8 mouse cellular contexts compared by ENCODE assay signal in the genomic region with DNA sequence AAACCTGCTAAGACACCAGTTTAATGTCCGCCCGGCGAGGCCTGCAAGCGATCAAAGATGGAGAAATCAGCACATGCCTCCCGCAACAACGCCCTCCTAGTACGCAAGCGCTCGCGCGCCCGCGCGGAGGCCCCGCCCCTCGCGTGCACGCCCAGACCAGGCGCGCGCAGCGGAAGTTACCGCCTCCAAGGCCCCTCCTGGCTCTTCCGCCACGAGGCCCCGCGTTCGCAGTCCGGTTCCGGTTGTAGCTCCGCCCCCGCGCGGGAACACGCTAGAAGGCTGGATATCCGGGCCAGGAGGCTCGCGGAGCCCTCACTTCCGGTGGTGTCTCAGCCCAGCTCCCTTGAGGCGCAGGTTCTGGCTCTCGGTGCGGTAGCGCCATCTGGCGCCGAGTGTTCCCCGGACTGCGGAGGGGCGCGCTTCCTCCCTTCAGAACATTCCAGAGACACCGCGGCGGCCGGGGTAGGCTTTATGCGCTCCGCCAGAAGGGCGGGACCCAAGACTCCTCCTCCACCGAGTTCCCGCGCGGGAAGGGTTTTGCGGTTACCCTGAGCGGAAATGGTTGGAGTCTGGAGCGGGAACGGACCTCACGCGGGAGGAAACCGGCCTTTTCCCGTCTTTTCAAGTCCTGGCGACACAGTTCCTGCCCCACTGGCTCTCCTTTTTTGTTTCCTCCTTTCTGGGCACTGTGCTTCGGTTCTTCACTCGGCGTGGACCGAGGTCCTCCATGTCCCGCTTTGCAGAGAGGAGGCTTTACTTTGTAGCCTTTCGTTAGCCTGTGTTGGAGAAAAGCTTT. TPM values are rescaled to one million over a fixed set of nuclear protein-coding genes. Genes with fewer than 3 reads are reported as not detected.
DNase-seq lines count a peak whose midpoint lies in the region; ATAC-seq lines count a peak whose summit lies in the region.

No protein-coding gene starts in this region.

- peak overlapping the region; percentile 97 for H3K27ac ChIP-seq in brown adipose tissue, adult 24 weeks (replicated peaks; ENCODE audit: low read depth, low read length)
- H3K27ac ChIP-seq in heart, embryonic 14.5 days (replicated peaks in 1 of 2; ENCODE audit: control insufficient read depth in 1 of 2, insufficient read depth in 1 of 2, low read depth in 2 of 2, low read length in 2 of 2) = peak overlapping the region; percentile 96 to 99
- H3K27ac ChIP-seq in liver, embryonic 13.5 days = peak overlapping the region; percentile 97
- H3K27ac ChIP-seq in stomach, embryonic 16.5 days (ENCODE audit: low read length) = peak overlapping the region; percentile 98

- H3K9me3 ChIP-seq in heart, embryonic 14.5 days (ENCODE audit: control insufficient read depth, low read length) = no peaks in the 10 kb centered on the region
- H3K9me3 ChIP-seq in liver, embryonic 13.5 days (replicated peaks) = no peaks in the 10 kb centered on the region
- H3K9me3 ChIP-seq in stomach, embryonic 16.5 days (replicated peaks; ENCODE audit: control insufficient read depth, low read length) = no peaks in the 10 kb centered on the region

- H3K36me3 ChIP-seq in heart, embryonic 14.5 days (ENCODE audit: control insufficient read depth, insufficient read depth, low read length) = no peaks in the 10 kb centered on the region
- no peaks in the 10 kb centered on the region for H3K36me3 ChIP-seq in liver, embryonic 13.5 days
- no peaks in the 10 kb centered on the region for H3K36me3 ChIP-seq in stomach, embryonic 16.5 days (ENCODE audit: control insufficient read depth, insufficient read depth, low read length)

- peaks cover 2% of the 10 kb centered on the region; the same call in 1 of the 2 replicates for H3K4me1 ChIP-seq in brown adipose tissue, adult 24 weeks (ENCODE audit: control insufficient read depth, insufficient read depth, insufficient read length, low read length)
- H3K4me1 ChIP-seq in heart, embryonic 14.5 days (ENCODE audit: control insufficient read depth in 2 of 2, insufficient read depth in 2 of 2, low read length in 2 of 2) = peaks cover 0 to 12% of the 10 kb centered on the region in 2 experiments; a peak in 3 of 4 replicates
- H3K4me1 ChIP-seq in liver, embryonic 13.5 days (replicated peaks) = peaks cover 21% of the 10 kb centered on the region
- H3K4me1 ChIP-seq in stomach, embryonic 16.5 days (ENCODE audit: control insufficient read depth, insufficient read depth, low read length) = peaks cover 10% of the 10 kb centered on the region

- peak overlapping the region; percentile 78 for H3K9ac ChIP-seq in heart, embryonic 14.5 days (ENCODE audit: low read length)
- peak overlapping the region; percentile 85 for H3K9ac ChIP-seq in liver, embryonic 13.5 days
- peak overlapping the region; percentile 80 for H3K9ac ChIP-seq in stomach, embryonic 16.5 days (ENCODE audit: low read length)

- H3K4me3 ChIP-seq in brown adipose tissue, adult 24 weeks (ENCODE audit: insufficient read depth, low read depth, low read length) = peak overlapping the region; percentile 80
- H3K4me3 ChIP-seq in heart, embryonic 14.5 days (ENCODE audit: control insufficient read depth in 1 of 2, insufficient read depth in 1 of 2, low read depth in 1 of 2, low read length in 2 of 2) = peak overlapping the region; percentile 53 to 74
- H3K4me3 ChIP-seq in liver, embryonic 13.5 days (replicated peaks) = peak overlapping the region; percentile 71
- peak overlapping the region; percentile 59 for H3K4me3 ChIP-seq in stomach, embryonic 16.5 days (replicated peaks; ENCODE audit: low read length)

- H3K27me3 ChIP-seq in heart, embryonic 14.5 days (ENCODE audit: control insufficient read depth, insufficient read depth, low read length) = no peaks in the 10 kb centered on the region
- no peaks in the 10 kb centered on the region for H3K27me3 ChIP-seq in liver, embryonic 13.5 days
- no peaks in the 10 kb centered on the region for H3K27me3 ChIP-seq in stomach, embryonic 16.5 days (ENCODE audit: control insufficient read depth, insufficient read depth, low read length)

- ATAC-seq in heart, embryonic 14.5 days (ENCODE audit: insufficient number of reproducible peaks, insufficient read depth, low FRiP score, low read depth) = peak; percentile 99
- peak; percentile 97 for ATAC-seq in liver, embryonic 13.5 days (ENCODE audit: low read depth)
- ATAC-seq in stomach, embryonic 16.5 days (ENCODE audit: insufficient read depth, low FRiP score) = peak; percentile 98

- DNase-seq in CD4-positive, CD25-positive, alpha-beta regulatory T cell, adult 2 months (ENCODE audit: low read depth, low spot score) = peak; percentile 100
- DNase-seq in fat pad, adult 2 months (ENCODE audit: extremely low read depth, low read depth, low spot score) = peak; percentile 78
- DNase-seq in kidney, postnatal 14 days = peak; percentile 100
- DNase-seq in liver, embryonic 13.5 days = peak; percentile 99
- peak; percentile 100 for DNase-seq in neural tube, embryonic 10.5 days (ENCODE audit: extremely low spot score, low spot score)

- 1% methylated on average over 72 of the region's 75 CpGs for WGBS in heart, embryonic 14.5 days
- under 1% methylated on average over 75 of the region's 75 CpGs for WGBS in liver, embryonic 13.5 days (ENCODE audit: insufficient replicate concordance)
- under 1% methylated on average over 74 of the region's 75 CpGs for WGBS in stomach, embryonic 16.5 days

- H3K4me2 ChIP-seq in heart, embryonic 14.5 days (ENCODE audit: low read length) = peak overlapping the region; percentile 78
- peak overlapping the region; percentile 90 for H3K4me2 ChIP-seq in liver, embryonic 13.5 days
- H3K4me2 ChIP-seq in stomach, embryonic 16.5 days (ENCODE audit: low read depth, low read length) = peak overlapping the region; percentile 66

RNA-seq across cellular contexts. Expression of a gene that starts 59.4 kb away (rescaled TPM):
- polyA plus RNA-seq in brown adipose tissue, adult 24 weeks (2012; ENCODE audit: insufficient read depth, insufficient read length, missing spikeins) = not detected in 2 replicates
- 0.74 TPM in 1 of 2 replicates, not detected in the other for polyA plus RNA-seq in heart, embryonic 14.5 days (2014; fragmentation: Nextera tagmentation; extraction: Ambion mirVana)
- not detected in 2 replicates for polyA plus RNA-seq in liver, embryonic 13.5 days (2015; fragmentation: Nextera tagmentation; extraction: Ambion mirVana)
- not detected in 2 replicates for polyA plus RNA-seq in stomach, embryonic 16.5 days (2015; fragmentation: Nextera tagmentation; extraction: Ambion mirVana)

Comparison
In these comparisons a context has a peak if more than half of its experiments do, and no peak if none do; other contexts are left out.
1. Peak in every context shown above with its lines: DNase-seq, ATAC-seq, H3K4me3 ChIP-seq and H3K27ac ChIP-seq.